Mouse (Mus musculus): Measurements from ENCODE around the gene BC024978.

DNA sequence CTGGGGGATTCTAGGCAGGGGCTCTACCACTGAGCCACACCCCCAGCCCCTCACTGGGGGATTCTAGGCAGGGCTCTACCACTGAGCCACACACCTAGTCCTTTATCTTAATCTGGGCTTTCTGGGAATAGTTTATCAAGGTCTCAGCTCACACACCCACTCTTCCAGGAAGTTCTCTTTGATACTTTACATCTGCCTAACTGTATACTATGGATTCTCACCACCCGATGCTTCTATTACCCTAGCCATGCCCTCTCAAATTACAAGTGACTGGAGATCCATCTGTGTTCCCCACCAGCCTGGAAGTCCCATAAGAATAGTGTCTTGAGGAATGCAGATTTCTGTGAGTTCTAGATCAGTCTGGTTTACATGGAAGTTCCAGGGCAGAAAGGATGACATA, 27.0 kb downstream of the BC024978 start:
- no peak for TF ChIP-seq CTCF (IDR thresholded peaks at IDR 0.05; ENCODE audit: low read depth, low read length)
- TF ChIP-seq TAL1 (conservative IDR thresholded peaks at IDR 0.05; ENCODE audit: low read depth, low read length) = no peak

Measured in G1E (cell line).